Mouse (Mus musculus) MEL (cell line): ENCODE results near the gene Col12a1. TPM values are rescaled to one million over a fixed set of nuclear protein-coding genes. Genes with fewer than 3 reads are reported as not detected.

Source experiments
- DNase-seq: peaks from one replicate; pipeline ENCODE4 v3.0.0; 2011; ENCODE audit warnings: low read depth, low spot score
- H3K27ac ChIP-seq: 2 replicates; pipeline ENCODE4 v1.5.1; 2012; ENCODE audit warnings: low read depth, mild to moderate bottlenecking, control low read depth, low read length, moderate library complexity; ENCODE audit not compliant: control insufficient read depth
- H3K27me3 ChIP-seq, 2 experiments: fragments of 150-350 bp in 1 of 2; sonication (generic) in 1 of 2; 2 replicates each; pipeline ENCODE4 v1.6.1; 2012; ENCODE audit warnings: low read length in 2 of 2, mild to moderate bottlenecking in 2 of 2, improper control_type of control experiment in 1 of 2, moderate library complexity in 1 of 2; ENCODE audit not compliant: insufficient read depth in 2 of 2, control insufficient read depth in 1 of 2
- H3K36me3 ChIP-seq, 2 experiments: 2 replicates each; pipeline ENCODE4 v1.6.1; 2012 to 2014; ENCODE audit warnings: low read length in 2 of 2, improper control_type of control experiment in 1 of 2, inconsistent platforms in 1 of 2, mild to moderate bottlenecking in 1 of 2; ENCODE audit not compliant: insufficient read depth in 2 of 2, control insufficient read depth in 1 of 2
- H3K4me1 ChIP-seq, 2 experiments: fragments of 150-350 bp in 1 of 2; sonication (generic) in 1 of 2; 2 replicates each; pipeline ENCODE4 v1.6.1; 2012; ENCODE audit warnings: low read length in 2 of 2, improper control_type of control experiment in 1 of 2, mild to moderate bottlenecking in 1 of 2; ENCODE audit not compliant: insufficient read depth in 2 of 2, control insufficient read depth in 1 of 2
- H3K4me3 ChIP-seq, 2 experiments: fragments of 150-350 bp in 1 of 2; sonication (generic) in 1 of 2; 2 replicates each; pipeline ENCODE4 v1.5.1; 2012; ENCODE audit warnings: low read depth in 2 of 2, low read length in 2 of 2, mild to moderate bottlenecking in 2 of 2, moderate library complexity in 2 of 2, control low read depth in 1 of 2, improper control_type of control experiment in 1 of 2; ENCODE audit not compliant: control insufficient read depth in 1 of 2, insufficient read depth in 1 of 2
- H3K79me2 ChIP-seq: 2 replicates; pipeline ENCODE4 v1.6.1; 2012; ENCODE audit warnings: mild to moderate bottlenecking, low read length, moderate library complexity; ENCODE audit not compliant: control insufficient read depth, poor library complexity, insufficient read depth
- H3K9ac ChIP-seq: 2 replicates; pipeline ENCODE4 v1.6.1; 2012; ENCODE audit warnings: low read depth, mild to moderate bottlenecking, control low read depth, low read length, moderate library complexity; ENCODE audit not compliant: control insufficient read depth, poor library complexity, severe bottlenecking
- H3K9me3 ChIP-seq: fragments of 150-350 bp; sonication (generic); replicated peaks from 2 replicates; pipeline ENCODE4 v1.6.1; 2012; ENCODE audit warnings: mild to moderate bottlenecking, low read length, improper control_type of control experiment, moderate library complexity; ENCODE audit not compliant: insufficient read depth
- BHLHE40 ChIP-seq: IDR thresholded peaks from 2 replicates; pipeline ENCODE4 v1.6.1; 2012; ENCODE audit warnings: low read depth, mild to moderate bottlenecking, inconsistent platforms, low read length, improper control_type of control experiment, borderline replicate concordance
- CHD2 ChIP-seq: IDR thresholded peaks from 2 replicates; pipeline ENCODE4 v1.6.1; 2011; ENCODE audit warnings: low read length, improper control_type of control experiment
- ETS1 ChIP-seq: IDR thresholded peaks from 2 replicates; pipeline ENCODE4 v1.6.1; 2012; ENCODE audit warnings: low read depth, mild to moderate bottlenecking, inconsistent platforms, low read length, improper control_type of control experiment, moderate library complexity
- GABPA ChIP-seq: IDR thresholded peaks from 2 replicates; pipeline ENCODE4 v1.6.1; 2012; ENCODE audit warnings: low read depth, mild to moderate bottlenecking, inconsistent platforms, low read length, improper control_type of control experiment, moderate library complexity
- KAT2A ChIP-seq: conservative IDR thresholded peaks from 2 replicates; pipeline ENCODE4 v1.6.1; 2012; ENCODE audit warnings: low read depth, low read length, improper control_type of control experiment, inconsistent platforms
- MAX ChIP-seq: IDR thresholded peaks from 2 replicates; pipeline ENCODE4 v1.6.1; 2011; ENCODE audit warnings: low read length, improper control_type of control experiment
- MYB ChIP-seq: IDR thresholded peaks from 2 replicates; pipeline ENCODE4 v1.6.1; 2011; ENCODE audit warnings: mild to moderate bottlenecking, low read depth, low read length, improper control_type of control experiment
- NRF1 ChIP-seq: IDR thresholded peaks from 2 replicates; pipeline ENCODE4 v1.6.1; 2014; ENCODE audit warnings: low read depth, mild to moderate bottlenecking, inconsistent platforms, low read length, improper control_type of control experiment, moderate library complexity; ENCODE audit not compliant: poor library complexity, insufficient read depth, severe bottlenecking
- POLR2A ChIP-seq, 2 experiments: IDR thresholded peaks; 2 replicates each; pipeline ENCODE4 v1.6.1; 2011 to 2012; ENCODE audit warnings: low read length in 2 of 2, mild to moderate bottlenecking in 2 of 2, control low read depth in 1 of 2, improper control_type of control experiment in 1 of 2, low read depth in 1 of 2, moderate library complexity in 1 of 2; ENCODE audit not compliant: control insufficient read depth in 1 of 2, insufficient read depth in 1 of 2, poor library complexity in 1 of 2
- SMC3 ChIP-seq: IDR thresholded peaks from 2 replicates; pipeline ENCODE4 v1.6.1; 2011; ENCODE audit warnings: low read depth, low read length, improper control_type of control experiment
- TAL1 ChIP-seq: IDR thresholded peaks from 2 replicates; pipeline ENCODE4 v1.6.1; 2012; ENCODE audit warnings: mild to moderate bottlenecking, inconsistent platforms, low read length, moderate library complexity, mixed read lengths
- TBP ChIP-seq: IDR thresholded peaks from 2 replicates; pipeline ENCODE4 v1.8.0; 2011; ENCODE audit warnings: low read depth, low read length, improper control_type of control experiment
- USF1 ChIP-seq: IDR thresholded peaks from 2 replicates; pipeline ENCODE4 v1.6.1; 2014; ENCODE audit warnings: low read depth, mild to moderate bottlenecking, inconsistent platforms, low read length, improper control_type of control experiment, moderate library complexity
- USF2 ChIP-seq, 2 experiments: IDR thresholded peaks; 2 replicates each; pipeline ENCODE4 v1.6.1; 2011 to 2012; ENCODE audit warnings: improper control_type of control experiment in 2 of 2, low read length in 2 of 2, borderline replicate concordance in 1 of 2, inconsistent platforms in 1 of 2, low read depth in 1 of 2, mild to moderate bottlenecking in 1 of 2; ENCODE audit not compliant: insufficient read depth in 1 of 2
- polyA plus RNA-seq, 2 experiments: library from polyadenylated mRNA; stranded (reverse) in 1 of 2; unstranded in 1 of 2; fragments of >175 nt in 1 of 2; fragments of >200 nt in 1 of 2; gene quantifications; 2 replicates each; pipeline versions ENCODE4 v1.2.1 to v1.2.4; 2012; ENCODE audit warnings: low replicate concordance in 2 of 2, low read depth in 1 of 2; ENCODE audit not compliant: insufficient read length in 2 of 2, insufficient read depth in 1 of 2, missing spikeins in 1 of 2
- total RNA-seq: library from RNA; depleted of rRNA; stranded (reverse); fragments of 300-350 nt; gene quantifications from 2 replicates; pipeline ENCODE4 v1.2.3, GENCODE M21; 2012

Col12a1 gene
- total and polyA plus RNA-seq, 3 experiments, result 0.13 TPM; not detected in 2

- Histone ChIP-seq H3K27ac (no peak overlapping the region), H3K9ac (no peak overlapping the region), H3K36me3 (no peaks in the 10 kb centered on the region; a peak in 1 of 4 replicates), H3K4me3 (no peak overlapping the region), H3K79me2 (no peaks in the 10 kb centered on the region), H3K4me1 (peaks cover 0 to 2% of the 10 kb centered on the region in 2 experiments; a peak in 1 of 4 replicates), H3K9me3 (no peaks in the 10 kb centered on the region), H3K27me3 (no peaks in the 10 kb centered on the region)
- no peak for DNase-seq
- no peak for TF ChIP-seq USF1
- TF ChIP-seq GABPA, result 0 out of 2 replicates have a peak, but pooled peaks have one; percentile 15
Observed at GRCm38 (mm10) chr9:79765329-79765728, 46.7 kb upstream of the Col12a1 start.

GRCm38 (mm10) chr9:79762519-79762918 lies 43.9 kb upstream of the Col12a1 start:
- Histone ChIP-seq H3K9ac (no peak overlapping the region), H3K27ac (no peak overlapping the region), H3K79me2 (peaks cover 9% of the 10 kb centered on the region), H3K27me3 (no peaks in the 10 kb centered on the region), H3K9me3 (no peaks in the 10 kb centered on the region), H3K36me3 (peaks cover 0 to 9% of the 10 kb centered on the region in 2 experiments; a peak in 3 of 4 replicates), H3K4me1 (peaks cover 3 to 5% of the 10 kb centered on the region in 2 experiments; a peak in 2 of 4 replicates), H3K4me3 (no peak overlapping the region)
- no peak for DNase-seq
- no peak for TF ChIP-seq KAT2A
- no peak for TF ChIP-seq NRF1
- TF ChIP-seq GABPA, result no peak
- TF ChIP-seq TAL1, result no peak
- no peak for TF ChIP-seq SMC3

- no peak for DNase-seq
- H3K9ac ChIP-seq, result peak overlapping the region; percentile 73
- H3K27ac ChIP-seq, result peak overlapping the region; percentile 73
- H3K4me1 ChIP-seq, result peaks cover 3 to 5% of the 10 kb centered on the region in 2 experiments; a peak in 2 of 4 replicates
- H3K27me3 ChIP-seq, result no peaks in the 10 kb centered on the region
- peak overlapping the region; percentile 66 to 75 for H3K4me3 ChIP-seq
- H3K9me3 ChIP-seq, result no peaks in the 10 kb centered on the region
- H3K36me3 ChIP-seq, result peaks cover 9 to 10% of the 10 kb centered on the region in 2 experiments
- peak; percentile 21; the same call in 1 of the 2 replicates for TF ChIP-seq MAX
- TF ChIP-seq BHLHE40, result no peak
- TF ChIP-seq ETS1, result no peak
- TF ChIP-seq MYB, result no peak
- no peak for TF ChIP-seq NRF1
- no peak for TF ChIP-seq USF2 (IDR thresholded peaks at IDR 0.05; ENCODE audit: borderline replicate concordance in 1 of 2, insufficient read depth in 1 of 2, low read depth in 1 of 2, low read length in 2 of 2)
- no peak for TF ChIP-seq TBP
- TF ChIP-seq CHD2, result no peak
- no peak for TF ChIP-seq POLR2A (IDR thresholded peaks at IDR 0.05; ENCODE audit: control insufficient read depth in 1 of 2, insufficient read depth in 1 of 2, low read depth in 1 of 2, low read length in 2 of 2, poor library complexity in 1 of 2)
- peaks cover 12% of the 10 kb centered on the region for H3K79me2 ChIP-seq
Observed at GRCm38 (mm10) chr9:79760076-79760475, 41.4 kb upstream of the Col12a1 start.
